Mouse (Mus musculus): Measurements from ENCODE around the gene Scamp2. TPM values are rescaled to one million over a fixed set of nuclear protein-coding genes. Genes with fewer than 3 reads are reported as not detected.

The Scamp2 gene
- polyA plus RNA-seq, 1 experiment from 2014 or later, result 84.5 TPM

- ATAC-seq, result no peak
- peaks cover 12% of the 10 kb centered on the region for H3K4me1 ChIP-seq (replicated peaks)
- H3K27me3 ChIP-seq (replicated peaks), result no peaks in the 10 kb centered on the region
- H3K9ac ChIP-seq, result no peak overlapping the region
- H3K4me2 ChIP-seq (replicated peaks), result no peak overlapping the region
- no peak overlapping the region for H3K4me3 ChIP-seq (replicated peaks)
- no peaks in the 10 kb centered on the region for H3K9me3 ChIP-seq
- H3K27ac ChIP-seq, result no peak overlapping the region
- H3K36me3 ChIP-seq, result peaks cover 3% of the 10 kb centered on the region; the same call in 1 of the 2 replicates
- WGBS, result 55% methylated on average over 3 of the region's 3 CpGs
These were observed 6.0 kb upstream of the Scamp2 start for GRCm38 (mm10) chr9:57554753-57555152.

- Histone ChIP-seq H3K27ac (no peak overlapping the region), H3K4me3 (replicated peaks) (no peak overlapping the region), H3K36me3 (no peaks in the 10 kb centered on the region), H3K27me3 (replicated peaks) (no peaks in the 10 kb centered on the region), H3K9me3 (no peaks in the 10 kb centered on the region), H3K4me1 (replicated peaks) (peaks cover 5% of the 10 kb centered on the region), H3K4me2 (replicated peaks) (no peak overlapping the region), H3K9ac (no peak overlapping the region)
- no peak for ATAC-seq
- 81% methylated on average over 3 of the region's 3 CpGs for WGBS
These were observed 3.5 kb upstream of the Scamp2 start for GRCm38 (mm10) chr9:57557215-57557614.

- WGBS, result 81% methylated on average over 4 of the region's 4 CpGs
- H3K4me2 ChIP-seq (replicated peaks), result no peak overlapping the region
These were observed 2.1 kb upstream of the Scamp2 start for GRCm38 (mm10) chr9:57558625-57559024.

DNA sequence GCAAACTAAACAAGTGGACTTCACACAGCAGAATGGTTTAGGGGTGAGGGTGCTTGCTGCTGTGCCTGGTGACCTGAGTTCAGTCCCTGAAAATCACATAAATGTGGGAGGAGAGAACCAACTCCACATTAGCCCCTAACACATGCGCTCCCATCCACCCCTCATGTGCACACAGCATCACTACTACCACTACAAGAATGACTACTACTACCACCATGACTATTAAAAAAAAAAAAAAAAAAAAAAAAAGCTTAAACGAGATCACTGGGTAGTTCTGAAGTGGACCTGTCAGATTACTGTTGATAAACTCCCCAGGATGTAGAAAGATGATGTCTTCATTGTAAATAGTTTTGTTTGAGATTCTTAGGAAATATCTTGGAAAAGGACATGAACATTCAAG lies 1.2 kb upstream of the Scamp2 start:
- no peak for ATAC-seq
- no peaks in the 10 kb centered on the region for H3K27me3 ChIP-seq (replicated peaks)
- H3K4me2 ChIP-seq (replicated peaks), result no peak overlapping the region
- H3K9ac ChIP-seq, result no peak overlapping the region
- no peaks in the 10 kb centered on the region for H3K9me3 ChIP-seq
- H3K36me3 ChIP-seq, result no peaks in the 10 kb centered on the region
- no peak overlapping the region for H3K4me3 ChIP-seq (replicated peaks)
- 71% methylated on average over 2 of the region's 2 CpGs for WGBS
- H3K4me1 ChIP-seq (replicated peaks), result peaks cover 16% of the 10 kb centered on the region
- no peak overlapping the region for H3K27ac ChIP-seq

More at GRCm38 (mm10) chr9:57558625-57559024, 2.1 kb upstream of the Scamp2 start:
- H3K4me3 ChIP-seq (replicated peaks), result no peak overlapping the region
- no peaks in the 10 kb centered on the region for H3K27me3 ChIP-seq (replicated peaks)
- H3K36me3 ChIP-seq, result no peaks in the 10 kb centered on the region
- no peaks in the 10 kb centered on the region for H3K9me3 ChIP-seq
- peaks cover 16% of the 10 kb centered on the region for H3K4me1 ChIP-seq (replicated peaks)
- no peak for ATAC-seq
- no peak overlapping the region for H3K9ac ChIP-seq
- no peak overlapping the region for H3K27ac ChIP-seq

DNA sequence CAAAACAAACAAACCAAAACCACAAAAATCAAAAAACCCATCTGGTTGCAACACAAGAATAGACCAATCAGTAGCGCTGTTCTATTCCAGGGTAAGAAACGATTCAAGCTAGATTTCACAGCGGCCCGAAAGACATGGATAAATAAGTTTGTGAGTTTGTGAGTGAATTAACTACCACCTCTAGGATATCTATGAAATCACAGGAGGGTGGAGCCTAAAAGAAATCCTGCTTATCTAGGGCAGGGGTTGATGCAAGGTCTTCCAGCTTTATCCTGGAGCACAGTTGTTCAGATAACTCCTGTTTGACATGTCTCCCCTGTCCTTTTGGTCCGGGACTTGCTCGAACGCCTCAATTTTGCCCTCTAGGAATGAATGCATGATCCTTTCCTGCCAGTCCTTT lies 480 bp upstream of the Scamp2 start:
- Histone ChIP-seq H3K9ac (peak overlapping the region; percentile 20; the same call in 1 of the 2 replicates), H3K4me2 (replicated peaks) (peak overlapping the region; percentile 61), H3K9me3 (no peaks in the 10 kb centered on the region), H3K36me3 (no peaks in the 10 kb centered on the region), H3K27me3 (replicated peaks) (no peaks in the 10 kb centered on the region), H3K27ac (peak overlapping the region; percentile 77; the same call in 1 of the 2 replicates), H3K4me1 (replicated peaks) (peaks cover 16% of the 10 kb centered on the region), H3K4me3 (replicated peaks) (peak overlapping the region; percentile 67)
- ATAC-seq, result no peak
- 22% methylated on average over 7 of the region's 7 CpGs for WGBS

DNA sequence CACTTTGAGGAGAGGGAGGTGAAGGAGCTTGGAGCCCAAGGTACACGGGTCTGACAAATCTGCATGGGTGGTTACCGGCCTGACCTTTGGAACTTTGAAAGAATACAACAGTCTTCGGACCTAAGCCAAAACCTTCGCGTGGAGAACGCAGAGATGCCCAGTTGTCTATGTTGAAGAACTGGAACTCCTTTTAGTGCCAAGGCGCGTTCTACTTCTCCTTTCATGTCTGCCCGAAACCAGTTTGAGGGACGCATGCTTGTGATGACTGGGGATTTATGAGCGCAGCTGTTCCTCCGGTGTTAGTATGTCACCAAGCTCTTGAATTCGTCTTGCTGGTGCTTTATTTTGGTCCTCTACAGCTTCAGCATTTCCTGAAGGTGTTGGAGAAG lies 962 bp downstream of the Scamp2 start:
- Histone ChIP-seq H3K4me3 (replicated peaks) (peak overlapping the region; percentile 67), H3K27ac (peak overlapping the region; percentile 77), H3K36me3 (no peaks in the 10 kb centered on the region), H3K9me3 (no peaks in the 10 kb centered on the region), H3K9ac (peak overlapping the region; percentile 12; the same call in 1 of the 2 replicates), H3K27me3 (replicated peaks) (no peaks in the 10 kb centered on the region), H3K4me2 (replicated peaks) (peak overlapping the region; percentile 61), H3K4me1 (replicated peaks) (peaks cover 26% of the 10 kb centered on the region)
- WGBS, result 70% methylated on average over 13 of the region's 13 CpGs
- ATAC-seq, result no peak

GRCm38 (mm10) chr9:57562896-57563372 lies 2.2 kb downstream of the Scamp2 start:
- Histone ChIP-seq H3K27ac (peak overlapping the region; percentile 54), H3K9me3 (no peaks in the 10 kb centered on the region), H3K4me1 (replicated peaks) (peaks cover 37% of the 10 kb centered on the region), H3K9ac (no peak overlapping the region), H3K4me3 (replicated peaks) (0 out of 2 replicates have a peak overlapping the region, but pooled peaks have one; percentile 5), H3K36me3 (peaks cover under 1% of the 10 kb centered on the region; the same call in 1 of the 2 replicates), H3K27me3 (replicated peaks) (no peaks in the 10 kb centered on the region), H3K4me2 (replicated peaks) (peak overlapping the region; percentile 32)
- ATAC-seq, result peak; percentile 50
- 35% methylated on average over 4 of the region's 4 CpGs for WGBS

DNA sequence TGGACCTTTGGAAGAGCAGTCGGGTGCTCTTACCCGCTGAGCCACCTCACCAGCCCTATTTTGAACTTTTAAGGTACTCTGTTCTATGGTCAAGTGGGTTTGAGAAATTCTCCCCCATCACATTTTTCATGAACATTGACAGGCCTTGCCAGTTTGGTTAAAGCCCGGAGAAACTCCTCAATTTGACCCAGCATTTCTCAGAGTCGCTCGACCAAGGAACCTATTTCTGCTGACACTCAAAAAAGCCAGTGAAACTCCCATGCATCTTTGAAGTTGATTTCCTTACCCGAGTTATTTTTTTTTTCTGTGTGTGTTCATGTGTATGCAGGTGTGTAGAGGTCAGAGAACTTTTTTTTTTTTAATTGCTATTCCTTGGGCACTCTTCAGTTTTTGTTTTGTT lies 3.9 kb downstream of the Scamp2 start:
- H3K27ac ChIP-seq, result no peak overlapping the region
- peaks cover 13% of the 10 kb centered on the region for H3K36me3 ChIP-seq
- no peak for ATAC-seq
- no peaks in the 10 kb centered on the region for H3K27me3 ChIP-seq (replicated peaks)
- H3K9ac ChIP-seq, result no peak overlapping the region
- H3K4me2 ChIP-seq (replicated peaks), result no peak overlapping the region
- 86% methylated on average over 6 of the region's 6 CpGs for WGBS
- no peaks in the 10 kb centered on the region for H3K9me3 ChIP-seq
- H3K4me1 ChIP-seq (replicated peaks), result peaks cover 37% of the 10 kb centered on the region
- no peak overlapping the region for H3K4me3 ChIP-seq (replicated peaks)

- H3K4me2 ChIP-seq (replicated peaks), result no peak overlapping the region
- H3K36me3 ChIP-seq, result peaks cover 16% of the 10 kb centered on the region
- H3K27me3 ChIP-seq (replicated peaks), result no peaks in the 10 kb centered on the region
- no peaks in the 10 kb centered on the region for H3K9me3 ChIP-seq
- H3K4me3 ChIP-seq (replicated peaks), result no peak overlapping the region
- H3K4me1 ChIP-seq (replicated peaks), result peaks cover 37% of the 10 kb centered on the region
- H3K27ac ChIP-seq, result 0 out of 2 replicates have a peak overlapping the region, but pooled peaks have one; percentile 14
- no peak overlapping the region for H3K9ac ChIP-seq
- no peak for ATAC-seq
- 34% methylated on average over 10 of the region's 10 CpGs for WGBS
These were observed 5.0 kb downstream of the Scamp2 start for GRCm38 (mm10) chr9:57565741-57566221.

- H3K4me2 ChIP-seq (replicated peaks), result no peak overlapping the region
- H3K4me3 ChIP-seq (replicated peaks), result no peak overlapping the region
- H3K27ac ChIP-seq, result no peak overlapping the region
- peaks cover 33% of the 10 kb centered on the region for H3K4me1 ChIP-seq (replicated peaks)
- no peak overlapping the region for H3K9ac ChIP-seq
- no peaks in the 10 kb centered on the region for H3K9me3 ChIP-seq
- ATAC-seq, result peak; percentile 54; the same call in 1 of the 2 replicates
- 48% methylated on average over 8 of the region's 8 CpGs for WGBS
- peaks cover 16% of the 10 kb centered on the region for H3K36me3 ChIP-seq
- H3K27me3 ChIP-seq (replicated peaks), result no peaks in the 10 kb centered on the region
These were observed 6.1 kb downstream of the Scamp2 start for GRCm38 (mm10) chr9:57566846-57567245.

DNA sequence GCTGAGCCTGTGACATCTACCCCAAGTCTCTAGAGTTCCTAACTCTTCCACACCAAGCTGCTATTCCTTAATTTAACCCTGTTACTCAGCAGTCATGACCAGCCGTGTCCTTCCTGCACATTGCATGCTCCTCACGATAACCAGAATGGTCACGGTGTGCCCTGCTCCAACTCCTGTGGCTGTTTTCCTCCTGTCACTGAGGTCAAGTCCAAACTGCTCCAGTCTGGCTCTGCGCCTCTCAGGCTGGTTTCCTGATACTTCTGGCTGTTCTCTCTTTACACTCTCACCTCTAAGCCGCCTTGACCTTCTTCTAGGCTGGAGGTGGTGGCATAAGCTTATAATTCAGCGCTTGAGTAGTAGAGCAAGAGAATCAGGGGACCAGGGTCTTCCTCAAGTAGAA lies 7.8 kb downstream of the Scamp2 start:
- peaks cover 16% of the 10 kb centered on the region for H3K36me3 ChIP-seq
- 95% methylated on average over 6 of the region's 6 CpGs for WGBS
- no peak overlapping the region for H3K4me3 ChIP-seq (replicated peaks)
- H3K4me1 ChIP-seq (replicated peaks), result peaks cover 21% of the 10 kb centered on the region
- no peak overlapping the region for H3K4me2 ChIP-seq (replicated peaks)
- no peak for ATAC-seq
- no peaks in the 10 kb centered on the region for H3K9me3 ChIP-seq
- H3K27me3 ChIP-seq (replicated peaks), result no peaks in the 10 kb centered on the region
- no peak overlapping the region for H3K9ac ChIP-seq
- no peak overlapping the region for H3K27ac ChIP-seq

DNA sequence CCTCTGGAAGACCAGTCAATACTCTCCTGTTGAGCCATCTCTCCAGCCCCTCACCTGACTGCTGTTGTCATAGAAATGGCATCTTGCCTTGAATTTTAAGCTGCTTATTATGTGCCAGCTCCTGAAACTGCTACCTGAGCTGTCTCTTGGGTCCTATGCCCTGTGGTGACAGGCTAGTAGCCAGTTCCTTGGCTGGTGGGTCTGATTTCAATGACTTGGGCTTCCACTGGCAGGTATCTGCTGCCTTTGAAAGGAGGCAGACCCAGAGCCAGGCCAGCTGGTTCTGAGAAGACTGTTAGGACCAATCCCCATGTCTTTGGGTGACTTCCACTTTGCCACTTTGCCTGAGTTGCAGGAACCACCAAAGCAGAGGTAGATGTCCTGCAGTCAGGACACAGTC lies 13.7 kb downstream of the Scamp2 start:
- Histone ChIP-seq H3K36me3 (peaks cover 16% of the 10 kb centered on the region), H3K4me3 (replicated peaks) (no peak overlapping the region), H3K4me2 (replicated peaks) (no peak overlapping the region), H3K9me3 (no peaks in the 10 kb centered on the region), H3K27ac (no peak overlapping the region), H3K27me3 (replicated peaks) (no peaks in the 10 kb centered on the region), H3K4me1 (replicated peaks) (no peaks in the 10 kb centered on the region), H3K9ac (no peak overlapping the region)
- ATAC-seq, result no peak

DNA sequence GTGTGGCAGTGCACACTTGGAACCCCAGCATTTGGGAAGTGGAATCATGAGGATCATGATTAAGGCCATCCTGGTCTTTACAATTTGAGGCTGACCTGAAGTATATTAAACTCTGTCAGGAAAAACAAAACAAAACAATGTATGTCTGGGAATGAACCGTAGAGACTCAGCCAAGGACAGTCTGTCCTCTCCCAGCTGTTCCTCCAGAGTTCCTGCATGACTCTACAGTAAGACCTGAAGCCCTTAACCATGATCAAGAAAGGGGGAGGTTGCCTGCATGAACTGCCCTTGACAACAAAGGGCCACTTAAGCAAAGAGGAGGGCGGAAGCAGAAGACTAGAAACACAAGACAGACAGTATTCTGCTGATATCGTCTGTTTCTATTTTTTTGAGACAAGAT lies 14.8 kb downstream of the Scamp2 start:
- WGBS, result 73% methylated on average over 3 of the region's 3 CpGs
- Histone ChIP-seq H3K36me3 (peaks cover 11% of the 10 kb centered on the region), H3K27ac (no peak overlapping the region)

More for the DNA sequence above, 14.8 kb downstream of the Scamp2 start:
- no peak for ATAC-seq
- no peaks in the 10 kb centered on the region for H3K4me1 ChIP-seq (replicated peaks)
- H3K9me3 ChIP-seq, result no peaks in the 10 kb centered on the region
- no peak overlapping the region for H3K4me2 ChIP-seq (replicated peaks)
- H3K27me3 ChIP-seq (replicated peaks), result no peaks in the 10 kb centered on the region
- H3K4me3 ChIP-seq (replicated peaks), result no peak overlapping the region
- H3K9ac ChIP-seq, result no peak overlapping the region

All from intestine, embryonic 15.5 days (tissue).